Mouse (Mus musculus): Measurements from ENCODE around the gene Scml4. TPM values are rescaled to one million over a fixed set of nuclear protein-coding genes. Genes with fewer than 3 reads are reported as not detected.
A peak's percentile ranks its signal among the peaks of the same experiment; 100 is the strongest.

Scml4 gene
- 2.3 TPM for polyA plus RNA-seq (2012; fragmentation: generic; extraction: Trizol)
- long read RNA-seq, experiment 1, partial matches to known transcripts = 0 of 2 reads
- long read RNA-seq, experiment 1, other reads (novel, unspliced or antisense) = 0 of 2 reads
- long read RNA-seq, experiment 2, partial matches to known transcripts = 0 of 4 reads
- long read RNA-seq, experiment 2, other reads (novel, unspliced or antisense) = 1 of 4 reads

DNA sequence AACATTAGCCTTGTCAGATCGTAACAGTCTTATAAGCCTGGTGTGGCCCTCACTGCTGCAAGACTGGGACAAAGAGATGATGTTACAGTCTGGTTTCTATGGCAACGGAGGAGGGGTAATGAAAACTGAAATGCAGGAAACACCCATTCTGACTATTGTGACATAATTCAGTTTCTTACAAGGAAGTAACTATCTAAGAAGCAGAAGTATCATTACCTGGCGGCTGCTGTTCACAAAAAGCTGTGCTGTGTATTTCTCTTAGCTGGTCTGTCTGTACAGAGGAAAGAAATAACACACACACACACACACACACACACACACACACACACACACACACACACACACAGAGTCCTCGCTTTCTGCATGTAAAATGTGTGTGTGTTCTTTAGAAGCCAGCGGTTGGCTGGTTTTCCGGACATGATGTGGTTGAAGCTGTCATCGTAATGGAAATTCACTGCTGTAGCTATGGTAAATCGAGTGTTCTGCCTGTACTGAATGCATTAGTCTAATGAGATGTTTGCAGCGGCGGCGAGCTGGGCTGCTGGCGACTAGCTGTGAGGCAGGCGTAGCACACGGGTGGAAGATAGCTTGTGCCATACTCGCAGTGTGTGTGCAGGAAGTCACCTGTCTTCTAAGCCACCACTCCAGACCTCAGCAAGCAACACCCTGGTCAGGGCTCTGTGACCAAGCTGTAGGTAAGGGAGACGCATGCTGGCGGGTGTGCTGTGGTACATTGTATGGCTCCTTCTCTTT is at the start of gene Scml4:
Gene Scml4, plus strand, starts transcription at position 212 of the 753 bp plus-strand sequence.
- H3K79me2 ChIP-seq (ENCODE audit: control insufficient read depth, insufficient read depth) = no peaks in the 10 kb centered on the region
- no peak within 1 kb of the TSS for H3K4me3 ChIP-seq (ENCODE audit: insufficient read depth, poor library complexity, severe bottlenecking)
- no peaks in the 10 kb centered on the region for H3K79me3 ChIP-seq (ENCODE audit: low read depth)
- no peaks in the 10 kb centered on the region for H3K27me3 ChIP-seq (ENCODE audit: control insufficient read depth, insufficient read depth, insufficient read length)
- no peak within 1 kb of the TSS for H3ac ChIP-seq (ENCODE audit: control insufficient read depth, insufficient read length, low read depth)
- TF ChIP-seq CEBPB (IDR thresholded peaks at IDR 0.05; ENCODE audit: low read depth) (peak; percentile 37), CTCF (IDR thresholded peaks at IDR 0.05; ENCODE audit: control insufficient read depth, insufficient read depth, insufficient read length) (no peak)
- no peaks in the 10 kb centered on the region for H3K36me3 ChIP-seq (ENCODE audit: control insufficient read depth, insufficient read depth)

DNA sequence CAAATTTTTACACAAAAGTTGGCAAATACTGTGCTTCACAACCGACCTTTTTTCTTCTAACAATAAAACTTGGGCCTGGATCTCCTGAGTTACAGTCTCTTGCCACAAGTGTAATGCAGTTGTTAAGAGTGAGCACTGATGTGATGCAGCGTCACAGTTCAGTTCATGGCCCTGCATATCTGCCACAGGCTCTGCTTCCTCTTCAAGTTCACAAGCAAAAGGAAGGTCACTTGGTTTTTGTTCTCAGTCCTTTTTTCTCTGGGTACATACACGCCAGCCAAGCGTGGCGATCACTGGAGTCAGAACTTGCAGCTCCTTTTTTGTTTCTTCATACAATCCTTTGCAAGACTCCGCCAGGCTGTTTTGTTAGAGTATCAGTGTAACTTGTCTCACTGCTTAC is 34.2 kb upstream of the Scml4 start:
- Histone ChIP-seq H3K36me3 (ENCODE audit: control insufficient read depth, insufficient read depth) (peaks cover 86% of the 10 kb centered on the region), H3ac (ENCODE audit: control insufficient read depth, insufficient read length, low read depth) (no peak overlapping the region), H3K79me3 (ENCODE audit: low read depth) (no peaks in the 10 kb centered on the region), H3K27me3 (ENCODE audit: control insufficient read depth, insufficient read depth, insufficient read length) (no peaks in the 10 kb centered on the region), H3K79me2 (ENCODE audit: control insufficient read depth, insufficient read depth) (no peaks in the 10 kb centered on the region), H3K4me3 (ENCODE audit: insufficient read depth, poor library complexity, severe bottlenecking) (no peak overlapping the region)
- TF ChIP-seq CTCF (IDR thresholded peaks at IDR 0.05; ENCODE audit: control insufficient read depth, insufficient read depth, insufficient read length) (no peak), FOSL1 (IDR thresholded peaks at IDR 0.05; ENCODE audit: insufficient read depth, low read length, poor library complexity, severe bottlenecking) (no peak), MAX (IDR thresholded peaks at IDR 0.05) (no peak), MYOD1 (IDR thresholded peaks at IDR 0.05; ENCODE audit: control insufficient read depth, insufficient read length, low read depth) (no peak)

DNA sequence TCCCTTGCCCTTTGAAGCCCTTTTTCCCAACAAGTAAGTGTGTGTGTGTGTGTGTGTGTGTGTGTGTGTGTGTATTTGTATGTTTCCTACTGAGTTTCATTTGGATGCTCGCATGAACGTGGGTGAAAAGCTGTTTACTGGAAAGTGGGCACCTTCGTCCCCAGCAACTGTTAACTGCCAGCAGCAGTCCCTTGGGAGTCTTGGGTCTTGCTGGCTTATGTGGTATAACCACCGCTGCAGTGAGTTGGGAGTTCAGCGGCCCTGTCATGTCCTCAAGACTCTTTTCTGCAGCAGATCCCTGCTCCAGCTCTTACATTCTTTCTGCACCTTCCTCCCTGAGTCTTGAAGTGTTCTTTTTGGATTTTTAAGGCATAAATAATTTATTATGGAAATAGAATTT is 33.0 kb upstream of the Scml4 start:
- Histone ChIP-seq H3K36me3 (ENCODE audit: control insufficient read depth, insufficient read depth) (peaks cover 88% of the 10 kb centered on the region), H3K4me3 (ENCODE audit: insufficient read depth, poor library complexity, severe bottlenecking) (no peak overlapping the region), H3K79me2 (ENCODE audit: control insufficient read depth, insufficient read depth) (no peaks in the 10 kb centered on the region), H3K27me3 (ENCODE audit: control insufficient read depth, insufficient read depth, insufficient read length) (no peaks in the 10 kb centered on the region), H3ac (ENCODE audit: control insufficient read depth, insufficient read length, low read depth) (no peak overlapping the region), H3K79me3 (ENCODE audit: low read depth) (no peaks in the 10 kb centered on the region)
- TF ChIP-seq CTCF (IDR thresholded peaks at IDR 0.05; ENCODE audit: control insufficient read depth, insufficient read depth, insufficient read length) (no peak), MYOG (IDR thresholded peaks at IDR 0.05; ENCODE audit: control insufficient read depth, extremely low read depth, insufficient read length) (no peak), MAX (IDR thresholded peaks at IDR 0.05) (no peak), FOSL1 (IDR thresholded peaks at IDR 0.05; ENCODE audit: insufficient read depth, low read length, poor library complexity, severe bottlenecking) (no peak), MYOD1 (IDR thresholded peaks at IDR 0.05; ENCODE audit: control insufficient read depth, insufficient read length, low read depth) (no peak)

DNA sequence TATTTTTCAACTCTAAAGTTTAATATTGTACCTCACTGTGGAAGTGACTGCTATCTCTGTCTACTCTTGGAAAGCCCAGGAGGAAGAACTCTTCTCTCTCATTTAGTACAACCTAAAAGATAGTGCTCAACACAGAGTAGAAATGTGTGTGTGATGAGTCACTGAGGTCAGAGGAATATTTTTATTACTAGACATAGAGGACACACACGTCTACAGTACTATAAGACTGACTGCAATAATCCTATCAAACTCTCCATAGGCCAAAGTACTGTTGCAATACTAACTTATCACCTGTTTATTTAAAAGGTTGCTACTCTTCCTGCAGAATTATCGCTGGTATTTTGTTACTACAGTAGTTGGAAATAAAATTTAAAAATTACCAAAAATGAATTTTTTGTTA is 30.2 kb upstream of the Scml4 start:
- no peak for TF ChIP-seq CEBPB (IDR thresholded peaks at IDR 0.05; ENCODE audit: low read depth)
- TF ChIP-seq USF1 (IDR thresholded peaks at IDR 0.05; ENCODE audit: low read depth) = no peak
- no peak for TF ChIP-seq CTCF (IDR thresholded peaks at IDR 0.05; ENCODE audit: control insufficient read depth, insufficient read depth, insufficient read length)
- TF ChIP-seq FOSL1 (IDR thresholded peaks at IDR 0.05; ENCODE audit: insufficient read depth, low read length, poor library complexity, severe bottlenecking) = no peak
- no peak for TF ChIP-seq MAX (IDR thresholded peaks at IDR 0.05)
- no peak overlapping the region for H3ac ChIP-seq (ENCODE audit: control insufficient read depth, insufficient read length, low read depth)
- no peaks in the 10 kb centered on the region for H3K79me2 ChIP-seq (ENCODE audit: control insufficient read depth, insufficient read depth)
- no peak overlapping the region for H3K4me3 ChIP-seq (ENCODE audit: insufficient read depth, poor library complexity, severe bottlenecking)
- no peaks in the 10 kb centered on the region for H3K27me3 ChIP-seq (ENCODE audit: control insufficient read depth, insufficient read depth, insufficient read length)
- peaks cover 84% of the 10 kb centered on the region for H3K36me3 ChIP-seq (ENCODE audit: control insufficient read depth, insufficient read depth)
- no peaks in the 10 kb centered on the region for H3K79me3 ChIP-seq (ENCODE audit: low read depth)

DNA sequence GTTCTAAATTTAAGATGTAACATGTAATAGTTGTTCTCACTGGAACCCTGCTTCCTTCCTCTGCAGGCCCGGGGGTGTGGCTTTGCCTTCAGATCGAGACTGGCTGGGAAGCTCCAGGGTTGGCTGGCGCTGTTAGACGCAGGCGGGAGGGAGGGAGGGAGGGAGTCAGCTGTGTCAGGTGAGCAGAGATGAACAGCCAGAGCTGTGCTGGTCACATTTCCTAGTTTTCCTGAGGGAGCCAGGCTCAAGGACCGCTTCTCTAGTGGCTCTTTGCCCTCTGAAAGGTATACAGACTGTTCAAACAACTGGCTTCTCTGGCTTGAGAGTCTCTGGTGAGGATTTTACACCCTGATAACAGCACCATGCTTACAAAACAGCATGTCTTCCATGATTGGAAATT is 29.8 kb upstream of the Scml4 start:
- Histone ChIP-seq H3K27me3 (ENCODE audit: control insufficient read depth, insufficient read depth, insufficient read length) (no peaks in the 10 kb centered on the region), H3K79me2 (ENCODE audit: control insufficient read depth, insufficient read depth) (no peaks in the 10 kb centered on the region), H3ac (ENCODE audit: control insufficient read depth, insufficient read length, low read depth) (no peak overlapping the region), H3K79me3 (ENCODE audit: low read depth) (no peaks in the 10 kb centered on the region), H3K4me3 (ENCODE audit: insufficient read depth, poor library complexity, severe bottlenecking) (no peak overlapping the region), H3K36me3 (ENCODE audit: control insufficient read depth, insufficient read depth) (peaks cover 82% of the 10 kb centered on the region)
- TF ChIP-seq CTCF (IDR thresholded peaks at IDR 0.05; ENCODE audit: control insufficient read depth, insufficient read depth, insufficient read length) = no peak
- TF ChIP-seq CEBPB (IDR thresholded peaks at IDR 0.05; ENCODE audit: low read depth) = no peak
- no peak for TF ChIP-seq MYOD1 (IDR thresholded peaks at IDR 0.05; ENCODE audit: control insufficient read depth, insufficient read length, low read depth)
- TF ChIP-seq MYOG (IDR thresholded peaks at IDR 0.05; ENCODE audit: control insufficient read depth, extremely low read depth, insufficient read length) = no peak
- no peak for TF ChIP-seq FOSL1 (IDR thresholded peaks at IDR 0.05; ENCODE audit: insufficient read depth, low read length, poor library complexity, severe bottlenecking)
- no peak for TF ChIP-seq MAX (IDR thresholded peaks at IDR 0.05)
- no peak for TF ChIP-seq USF1 (IDR thresholded peaks at IDR 0.05; ENCODE audit: low read depth)

DNA sequence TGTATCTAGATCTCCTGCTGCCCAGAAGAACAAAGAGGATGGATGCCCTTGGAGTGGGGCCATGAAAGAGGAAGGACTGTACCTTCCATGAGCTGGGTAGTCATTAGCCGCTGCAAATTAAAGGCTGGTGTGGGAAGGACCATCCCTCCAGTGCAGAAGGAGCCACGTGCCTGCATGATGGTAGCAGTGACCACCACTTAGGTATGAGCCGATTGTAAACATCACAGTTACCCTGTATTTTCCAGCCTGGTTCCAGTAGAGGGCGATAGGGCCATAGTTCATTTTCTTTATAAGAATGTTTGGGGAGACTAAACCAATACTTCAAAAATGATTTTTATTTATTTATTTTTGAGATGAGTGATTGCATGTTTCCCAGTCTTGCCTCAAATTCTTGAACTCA is 27.5 kb upstream of the Scml4 start:
- Histone ChIP-seq H3K79me2 (ENCODE audit: control insufficient read depth, insufficient read depth) (no peaks in the 10 kb centered on the region), H3K79me3 (ENCODE audit: low read depth) (no peaks in the 10 kb centered on the region), H3K36me3 (ENCODE audit: control insufficient read depth, insufficient read depth) (peaks cover 79% of the 10 kb centered on the region), H3K4me3 (ENCODE audit: insufficient read depth, poor library complexity, severe bottlenecking) (no peak overlapping the region), H3ac (ENCODE audit: control insufficient read depth, insufficient read length, low read depth) (no peak overlapping the region), H3K27me3 (ENCODE audit: control insufficient read depth, insufficient read depth, insufficient read length) (no peaks in the 10 kb centered on the region)
- TF ChIP-seq CEBPB (IDR thresholded peaks at IDR 0.05; ENCODE audit: low read depth) (no peak), USF1 (IDR thresholded peaks at IDR 0.05; ENCODE audit: low read depth) (no peak), MYOD1 (IDR thresholded peaks at IDR 0.05; ENCODE audit: control insufficient read depth, insufficient read length, low read depth) (no peak), MYOG (IDR thresholded peaks at IDR 0.05; ENCODE audit: control insufficient read depth, extremely low read depth, insufficient read length) (no peak), CTCF (IDR thresholded peaks at IDR 0.05; ENCODE audit: control insufficient read depth, insufficient read depth, insufficient read length) (no peak), MAX (IDR thresholded peaks at IDR 0.05) (no peak), FOSL1 (IDR thresholded peaks at IDR 0.05; ENCODE audit: insufficient read depth, low read length, poor library complexity, severe bottlenecking) (no peak)

Data from C2C12 (cell line).